Mouse (Mus musculus) heart, postnatal 0 days (tissue): Measurements from ENCODE around the gene Mrpl54.

Source experiments
- CTCF ChIP-seq: IDR thresholded peaks from 2 replicates; pipeline ENCODE4 v1.5.1; 2016; ENCODE audit warnings: antibody characterized with exemption, control low read depth, low read depth
- EP300 ChIP-seq: IDR thresholded peaks from 2 replicates; pipeline ENCODE4 v1.6.1; 2016; ENCODE audit warnings: antibody characterized with exemption, low read depth

- TF ChIP-seq CTCF (no peak), EP300 (no peak)
Measured at GRCm38 (mm10) chr10:81299585-81300351, 33.0 kb upstream of the Mrpl54 start.
